Mouse (Mus musculus) liver, embryonic 13.5 days (tissue): ENCODE data around the gene Hspbp1. TPM values are rescaled to one million over a fixed set of nuclear protein-coding genes. Genes with fewer than 3 reads are reported as not detected.
A peak's percentile ranks its signal among the peaks of the same experiment; 100 is the strongest.

Experiments used
- ATAC-seq: fragments of 200-750 bp; cut with Nextera tagmentation; 2 replicates; pipeline ENCODE4 v1.8.0; 2017; ENCODE audit warnings: low read depth, mild to moderate bottlenecking, moderate number of reproducible peaks, moderate library complexity
- DNase-seq: peaks from one replicate; pipeline ENCODE4 v3.0.0; 2022
- H3K27ac ChIP-seq: fragments of 300-500 bp; sonication (generic); 2 replicates; pipeline ENCODE4 v1.5.1; 2015; ENCODE audit warnings: moderate library complexity, mild to moderate bottlenecking, inconsistent platforms
- H3K27me3 ChIP-seq: fragments of 300-500 bp; sonication (generic); 2 replicates; pipeline ENCODE4 v1.6.1; 2015; ENCODE audit warnings: mild to moderate bottlenecking, inconsistent platforms
- H3K36me3 ChIP-seq: fragments of 300-500 bp; sonication (generic); 2 replicates; pipeline ENCODE4 v1.6.1; 2015; ENCODE audit warnings: mild to moderate bottlenecking, inconsistent platforms
- H3K4me1 ChIP-seq: fragments of 300-500 bp; sonication (generic); replicated peaks from 2 replicates; pipeline ENCODE4 v1.6.1; 2015; ENCODE audit warnings: inconsistent platforms
- H3K4me2 ChIP-seq: fragments of 300-500 bp; sonication (generic); 2 replicates; pipeline ENCODE4 v1.6.1; 2015; ENCODE audit warnings: inconsistent platforms, mild to moderate bottlenecking, moderate library complexity
- H3K4me3 ChIP-seq: fragments of 300-500 bp; sonication (generic); replicated peaks from 2 replicates; pipeline ENCODE4 v1.5.1; 2015; ENCODE audit warnings: mild to moderate bottlenecking, inconsistent platforms
- H3K9ac ChIP-seq: fragments of 300-500 bp; sonication (generic); 2 replicates; pipeline ENCODE4 v1.6.1; 2015; ENCODE audit warnings: mild to moderate bottlenecking, inconsistent platforms
- H3K9me3 ChIP-seq: fragments of 300-500 bp; sonication (generic); replicated peaks from 2 replicates; pipeline ENCODE4 v1.6.1; 2016; ENCODE audit warnings: inconsistent platforms
- WGBS: fragments of 180-500 bp; shearing (Covaris S2); methylation state at CpG from one replicate; pipeline ENCODE4 v1.1.7; 2015; ENCODE audit not compliant: insufficient replicate concordance; 5-methylcytosine and 5-hydroxymethylcytosine counted together
- polyA plus RNA-seq: library from polyadenylated mRNA; unstranded; fragments of >200 nt; fragmentation: Nextera tagmentation; extraction: Ambion mirVana; gene quantifications from 2 replicates; pipeline ENCODE4 v1.2.1, GENCODE M21; 2015

Gene Hspbp1
- polyA plus RNA-seq, 1 experiment from 2014 or later: 77.8 TPM

GRCm38 (mm10) chr7:4702334-4702733 is 17.5 kb upstream of the Hspbp1 start:
- peaks cover 13% of the 10 kb centered on the region for H3K27me3 ChIP-seq
- H3K36me3 ChIP-seq: no peaks in the 10 kb centered on the region
- no peaks in the 10 kb centered on the region for H3K9me3 ChIP-seq
- H3K4me2 ChIP-seq: no peak overlapping the region
- ATAC-seq (no peak), DNase-seq (no peak)
- H3K4me1 ChIP-seq: peaks cover 8% of the 10 kb centered on the region
- no peak overlapping the region for H3K27ac ChIP-seq
- WGBS: 67% methylated on average over 8 of the region's 8 CpGs
- H3K4me3 ChIP-seq: no peak overlapping the region
- H3K9ac ChIP-seq: no peak overlapping the region

- no peak for ATAC-seq
- Histone ChIP-seq H3K4me3 (no peak overlapping the region), H3K9me3 (no peaks in the 10 kb centered on the region), H3K27me3 (peaks cover 30% of the 10 kb centered on the region), H3K27ac (no peak overlapping the region), H3K36me3 (no peaks in the 10 kb centered on the region), H3K4me2 (no peak overlapping the region), H3K4me1 (peaks cover 5% of the 10 kb centered on the region), H3K9ac (no peak overlapping the region)
- 69% methylated on average over 6 of the region's 6 CpGs for WGBS
- no peak for DNase-seq
These were observed 8.1 kb upstream of the Hspbp1 start for GRCm38 (mm10) chr7:4693004-4693403.

GRCm38 (mm10) chr7:4690951-4691653 is 6.2 kb upstream of the Hspbp1 start:
- Histone ChIP-seq H3K4me1 (peaks cover 5% of the 10 kb centered on the region), H3K4me2 (peak overlapping the region; percentile 66), H3K27me3 (peaks cover 30% of the 10 kb centered on the region), H3K27ac (no peak overlapping the region), H3K9me3 (no peaks in the 10 kb centered on the region), H3K9ac (peak overlapping the region; percentile 62), H3K36me3 (no peaks in the 10 kb centered on the region), H3K4me3 (peak overlapping the region; percentile 56)
- ATAC-seq: peak; percentile 18; the same call in 1 of the 2 replicates
- WGBS: 24% methylated on average over 23 of the region's 35 CpGs
- no peak for DNase-seq

GRCm38 (mm10) chr7:4690387-4690786 is 5.5 kb upstream of the Hspbp1 start, which contains the start of gene Brsk1:
Gene Brsk1 (plus strand): TSS chr7:4690604.
- peak within 1 kb of the TSS; percentile 56 for H3K4me3 ChIP-seq
- WGBS: 7% methylated on average over 5 of the region's 18 CpGs
- DNase-seq (no peak), ATAC-seq (no peak)
- peak within 1 kb of the TSS; percentile 62 for H3K9ac ChIP-seq
- peak within 1 kb of the TSS; percentile 66 for H3K4me2 ChIP-seq
- H3K36me3 ChIP-seq: no peaks in the 10 kb centered on the region
- H3K27me3 ChIP-seq: peaks cover 30% of the 10 kb centered on the region
- H3K9me3 ChIP-seq: no peaks in the 10 kb centered on the region
- no peak within 1 kb of the TSS for H3K27ac ChIP-seq
- H3K4me1 ChIP-seq: peaks cover 9% of the 10 kb centered on the region

GRCm38 (mm10) chr7:4684203-4684602 is 665 bp downstream of the Hspbp1 start:
- H3K9me3 ChIP-seq: no peaks in the 10 kb centered on the region
- peaks cover 28% of the 10 kb centered on the region for H3K4me1 ChIP-seq
- peak overlapping the region; percentile 89 for H3K4me2 ChIP-seq
- WGBS: under 1% methylated on average over 13 of the region's 13 CpGs
- H3K9ac ChIP-seq: peak overlapping the region; percentile 75
- H3K4me3 ChIP-seq: peak overlapping the region; percentile 82
- DNase-seq (no peak), ATAC-seq (no peak; the same call in 1 of the 2 replicates)
- H3K36me3 ChIP-seq: peaks cover 26% of the 10 kb centered on the region
- H3K27ac ChIP-seq: peak overlapping the region; percentile 31
- peaks cover 2% of the 10 kb centered on the region for H3K27me3 ChIP-seq

GRCm38 (mm10) chr7:4683307-4683706 is 1.6 kb downstream of the Hspbp1 start:
- Histone ChIP-seq H3K36me3 (peaks cover 30% of the 10 kb centered on the region), H3K4me2 (peak overlapping the region; percentile 89; the same call in 1 of the 2 replicates), H3K9me3 (no peaks in the 10 kb centered on the region), H3K4me1 (peaks cover 28% of the 10 kb centered on the region), H3K9ac (no peak overlapping the region), H3K4me3 (0 out of 2 replicates have a peak overlapping the region, but pooled peaks have one; percentile 82), H3K27me3 (no peaks in the 10 kb centered on the region), H3K27ac (no peak overlapping the region)
- 54% methylated on average over 5 of the region's 5 CpGs for WGBS
- DNase-seq (no peak), ATAC-seq (no peak)

- H3K4me3 ChIP-seq: no peak overlapping the region
- peaks cover 46% of the 10 kb centered on the region for H3K4me1 ChIP-seq
- H3K4me2 ChIP-seq: no peak overlapping the region
- peaks cover 65% of the 10 kb centered on the region for H3K36me3 ChIP-seq
- H3K27ac ChIP-seq: 0 out of 2 replicates have a peak overlapping the region, but pooled peaks have one; percentile 22
- DNase-seq (no peak), ATAC-seq (no peak)
- no peak overlapping the region for H3K9ac ChIP-seq
- no peaks in the 10 kb centered on the region for H3K27me3 ChIP-seq
- 80% methylated on average over 7 of the region's 7 CpGs for WGBS
- no peaks in the 10 kb centered on the region for H3K9me3 ChIP-seq
These were observed 9.7 kb downstream of the Hspbp1 start for GRCm38 (mm10) chr7:4675200-4675599.

GRCm38 (mm10) chr7:4674114-4674731 is 10.6 kb downstream of the Hspbp1 start:
- Histone ChIP-seq H3K27me3 (no peaks in the 10 kb centered on the region), H3K27ac (peak overlapping the region; percentile 29; the same call in 1 of the 2 replicates), H3K4me3 (no peak overlapping the region), H3K4me2 (no peak overlapping the region), H3K36me3 (peaks cover 66% of the 10 kb centered on the region), H3K9ac (no peak overlapping the region), H3K9me3 (no peaks in the 10 kb centered on the region), H3K4me1 (peaks cover 52% of the 10 kb centered on the region)
- DNase-seq (no peak), ATAC-seq (no peak)
- 74% methylated on average over 12 of the region's 12 CpGs for WGBS

- peak overlapping the region; percentile 86 for H3K27ac ChIP-seq
- no peak for DNase-seq
These were observed 12.9 kb downstream of the Hspbp1 start for GRCm38 (mm10) chr7:4671956-4672355.

GRCm38 (mm10) chr7:4670655-4671255 is 14.1 kb downstream of the Hspbp1 start:
- Histone ChIP-seq H3K9me3 (no peaks in the 10 kb centered on the region), H3K4me2 (peak overlapping the region; percentile 47), H3K4me3 (no peak overlapping the region), H3K27ac (peak overlapping the region; percentile 86), H3K4me1 (peaks cover 50% of the 10 kb centered on the region), H3K36me3 (peaks cover 68% of the 10 kb centered on the region), H3K9ac (peak overlapping the region; percentile 53), H3K27me3 (no peaks in the 10 kb centered on the region)
- DNase-seq (peak; percentile 79), ATAC-seq (peak; percentile 99)
- WGBS: 28% methylated on average over 8 of the region's 8 CpGs

More at GRCm38 (mm10) chr7:4671956-4672355, 12.9 kb downstream of the Hspbp1 start:
- Histone ChIP-seq H3K9me3 (no peaks in the 10 kb centered on the region), H3K4me2 (no peak overlapping the region), H3K4me3 (no peak overlapping the region), H3K36me3 (peaks cover 70% of the 10 kb centered on the region), H3K4me1 (peaks cover 56% of the 10 kb centered on the region), H3K9ac (peak overlapping the region; percentile 53), H3K27me3 (no peaks in the 10 kb centered on the region)
- ATAC-seq: no peak
- 72% methylated on average over 4 of the region's 4 CpGs for WGBS

- H3K4me2 ChIP-seq: no peak overlapping the region
- peaks cover 66% of the 10 kb centered on the region for H3K36me3 ChIP-seq
- ATAC-seq: no peak
- DNase-seq: no peak
- H3K4me1 ChIP-seq: peaks cover 37% of the 10 kb centered on the region
- no peaks in the 10 kb centered on the region for H3K27me3 ChIP-seq
- no peak overlapping the region for H3K4me3 ChIP-seq
- H3K27ac ChIP-seq: no peak overlapping the region
- no peaks in the 10 kb centered on the region for H3K9me3 ChIP-seq
- H3K9ac ChIP-seq: no peak overlapping the region
- 92% methylated on average over 9 of the region's 9 CpGs for WGBS
These were observed 15.7 kb downstream of the Hspbp1 start for GRCm38 (mm10) chr7:4669156-4669555.
